Mouse (Mus musculus) E14TG2a.4 (cell line): ENCODE results near the gene Ccnk.
A peak's percentile ranks its signal among the peaks of the same experiment; 100 is the strongest.

Source experiments
- H3K27me3 ChIP-seq: 2 replicates; pipeline ENCODE4 v1.6.1; 2014; ENCODE audit warnings: low read length, control low read depth; ENCODE audit not compliant: insufficient read depth
- H3K36me3 ChIP-seq: 2 replicates; pipeline ENCODE4 v1.6.1; 2014; ENCODE audit warnings: low read length, control low read depth; ENCODE audit not compliant: insufficient read depth
- H3K4me1 ChIP-seq: replicated peaks from 2 replicates; pipeline ENCODE4 v1.6.1; 2014; ENCODE audit warnings: low read depth, low read length, control low read depth
- H3K4me3 ChIP-seq: replicated peaks from 2 replicates; pipeline ENCODE4 v1.5.1; 2014; ENCODE audit warnings: mild to moderate bottlenecking, low read length
- H3K9me3 ChIP-seq: 2 replicates; pipeline ENCODE4 v1.6.1; 2014; ENCODE audit warnings: low read length, control low read depth
- CTCF ChIP-seq: conservative IDR thresholded peaks from 2 replicates; pipeline ENCODE4 v1.5.1; 2014; ENCODE audit warnings: low read length
- NANOG ChIP-seq: IDR thresholded peaks from 2 replicates; pipeline ENCODE4 v1.6.1; 2014; ENCODE audit warnings: borderline replicate concordance, low read length, mixed read lengths
- POU5F1 ChIP-seq: IDR thresholded peaks from 2 replicates; pipeline ENCODE4 v1.6.1; 2014; ENCODE audit warnings: low read length, borderline replicate concordance

The Ccnk gene

GRCm38 (mm10) chr12:108213090-108214041 lies 34.0 kb downstream of the Ccnk start:
- Histone ChIP-seq H3K9me3 (no peaks in the 10 kb centered on the region), H3K4me3 (peak overlapping the region; percentile 32; the same call in 1 of the 2 replicates), H3K36me3 (0 out of 2 replicates have a peak, but pooled peaks cover 7% of the 10 kb centered on the region), H3K27me3 (no peaks in the 10 kb centered on the region), H3K4me1 (peaks cover 74% of the 10 kb centered on the region)
- TF ChIP-seq NANOG (no peak), CTCF (no peak)

DNA sequence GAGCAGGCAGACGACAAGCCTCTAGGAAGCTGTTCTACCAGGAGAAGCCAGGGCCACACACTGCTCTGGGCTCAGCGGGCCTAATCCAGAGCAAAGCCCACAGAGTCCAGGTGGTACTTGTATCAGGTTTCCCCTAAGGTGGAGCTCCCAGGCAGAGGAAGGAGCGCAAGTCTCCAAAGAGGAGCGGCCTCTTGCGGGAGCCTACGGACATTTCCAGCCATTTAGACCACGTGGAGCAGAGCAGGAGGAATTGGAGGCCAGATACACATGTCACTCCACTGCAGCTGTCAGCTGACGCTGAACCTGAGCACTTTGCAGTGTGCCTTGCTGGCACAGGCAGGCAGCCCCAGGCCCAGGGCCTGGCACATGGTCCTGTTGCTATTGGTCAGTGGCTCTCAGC lies 35.7 kb downstream of the Ccnk start:
- no peak overlapping the region for H3K4me3 ChIP-seq
- 0 out of 2 replicates have a peak, but pooled peaks cover 5% of the 10 kb centered on the region for H3K36me3 ChIP-seq
- no peaks in the 10 kb centered on the region for H3K9me3 ChIP-seq
- TF ChIP-seq NANOG = no peak
- TF ChIP-seq CTCF = no peak
- TF ChIP-seq POU5F1 = no peak
- H3K27me3 ChIP-seq = no peaks in the 10 kb centered on the region
- peaks cover 70% of the 10 kb centered on the region for H3K4me1 ChIP-seq

GRCm38 (mm10) chr12:108216611-108217370 lies 37.4 kb downstream of the Ccnk start:
- TF ChIP-seq POU5F1 = no peak
- no peak for TF ChIP-seq NANOG
- no peak for TF ChIP-seq CTCF
- no peak overlapping the region for H3K4me3 ChIP-seq
- H3K36me3 ChIP-seq = 0 out of 2 replicates have a peak, but pooled peaks cover 4% of the 10 kb centered on the region
- no peaks in the 10 kb centered on the region for H3K27me3 ChIP-seq
- H3K9me3 ChIP-seq = no peaks in the 10 kb centered on the region
- H3K4me1 ChIP-seq = peaks cover 76% of the 10 kb centered on the region

DNA sequence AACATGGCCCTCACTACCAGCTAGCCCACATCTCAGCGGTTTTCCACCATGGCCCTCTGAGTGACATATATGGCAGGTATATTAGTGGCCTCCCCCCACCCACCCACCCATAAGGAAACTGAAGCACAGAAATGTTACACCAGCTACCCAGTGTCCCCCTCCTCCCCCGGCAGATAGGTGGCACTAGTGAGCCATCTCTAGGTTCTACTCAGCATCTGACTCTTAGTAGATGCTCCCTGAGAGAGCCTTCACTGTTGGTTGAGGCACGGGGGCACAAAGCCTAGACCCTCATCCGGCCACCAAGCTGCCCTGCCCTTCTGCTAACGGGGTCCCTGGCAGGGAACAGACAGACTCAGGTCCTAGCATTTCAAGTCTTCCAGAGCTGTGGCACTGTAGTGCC lies 38.2 kb downstream of the Ccnk start:
- Histone ChIP-seq H3K36me3 (0 out of 2 replicates have a peak, but pooled peaks cover 5% of the 10 kb centered on the region), H3K4me3 (no peak overlapping the region), H3K4me1 (peaks cover 77% of the 10 kb centered on the region), H3K27me3 (no peaks in the 10 kb centered on the region), H3K9me3 (no peaks in the 10 kb centered on the region)
- TF ChIP-seq POU5F1 = no peak
- peak; percentile 57 for TF ChIP-seq CTCF
- TF ChIP-seq NANOG = no peak

DNA sequence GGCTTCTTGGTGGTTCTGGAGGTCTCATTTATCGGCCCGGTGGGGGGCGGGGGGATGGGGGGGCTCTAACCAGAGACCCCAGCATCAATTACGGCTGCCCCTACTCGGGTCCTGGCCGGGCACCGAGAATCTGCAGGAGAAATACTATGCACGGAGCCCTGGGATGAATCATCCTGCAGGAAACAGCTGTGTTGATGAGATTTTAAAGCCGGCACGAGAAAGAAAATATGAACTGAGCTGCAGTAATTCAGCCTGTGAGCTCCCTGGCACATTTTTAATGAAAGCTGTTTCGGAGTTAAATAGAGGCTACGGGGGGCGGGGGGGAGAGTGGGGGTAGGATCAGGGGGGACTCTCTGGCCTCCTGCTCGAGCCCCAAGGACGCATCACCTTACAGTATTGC lies 39.8 kb downstream of the Ccnk start:
- peaks cover 81% of the 10 kb centered on the region for H3K4me1 ChIP-seq
- no peaks in the 10 kb centered on the region for H3K9me3 ChIP-seq
- H3K36me3 ChIP-seq = 0 out of 2 replicates have a peak, but pooled peaks cover 5% of the 10 kb centered on the region
- no peaks in the 10 kb centered on the region for H3K27me3 ChIP-seq
- no peak overlapping the region for H3K4me3 ChIP-seq
- no peak for TF ChIP-seq CTCF
- TF ChIP-seq POU5F1 = no peak
- TF ChIP-seq NANOG = no peak

- H3K4me1 ChIP-seq = peaks cover 81% of the 10 kb centered on the region
- TF ChIP-seq CTCF (no peak), POU5F1 (no peak), NANOG (no peak)
- H3K27me3 ChIP-seq = no peaks in the 10 kb centered on the region
- no peaks in the 10 kb centered on the region for H3K9me3 ChIP-seq
- H3K4me3 ChIP-seq = no peak overlapping the region
- H3K36me3 ChIP-seq = 0 out of 2 replicates have a peak, but pooled peaks cover 5% of the 10 kb centered on the region
Measured at GRCm38 (mm10) chr12:108219825-108220616, 40.6 kb downstream of the Ccnk start.

DNA sequence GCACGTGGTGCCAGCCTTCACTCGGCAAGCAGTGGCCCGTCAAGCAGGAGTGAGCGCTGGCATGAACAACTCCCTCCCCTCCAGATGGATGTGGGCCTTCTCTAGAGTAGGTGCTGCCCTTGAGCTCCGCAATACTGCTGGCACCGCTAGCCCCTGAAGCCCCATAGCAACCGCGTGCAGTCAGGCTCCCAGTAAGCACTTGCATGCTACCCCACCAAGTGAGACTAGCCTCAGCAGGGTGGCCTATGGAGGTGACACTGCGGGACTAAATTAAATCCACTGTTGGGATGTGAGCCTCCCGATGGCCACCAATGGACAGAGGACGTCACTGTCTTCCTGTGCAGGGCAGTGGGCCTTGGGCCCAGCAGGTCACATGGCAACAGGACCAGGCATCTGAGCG lies 41.2 kb downstream of the Ccnk start:
- H3K4me3 ChIP-seq = no peak overlapping the region
- H3K4me1 ChIP-seq = peaks cover 83% of the 10 kb centered on the region
- TF ChIP-seq POU5F1 (no peak), NANOG (no peak), CTCF (no peak)
- 0 out of 2 replicates have a peak, but pooled peaks cover 5% of the 10 kb centered on the region for H3K36me3 ChIP-seq
- no peaks in the 10 kb centered on the region for H3K27me3 ChIP-seq
- H3K9me3 ChIP-seq = no peaks in the 10 kb centered on the region

- no peak for TF ChIP-seq NANOG
- TF ChIP-seq CTCF = peak; percentile 11
- Histone ChIP-seq H3K27me3 (no peaks in the 10 kb centered on the region), H3K36me3 (0 out of 2 replicates have a peak, but pooled peaks cover 5% of the 10 kb centered on the region), H3K4me3 (no peak overlapping the region), H3K4me1 (peaks cover 88% of the 10 kb centered on the region), H3K9me3 (no peaks in the 10 kb centered on the region)
Measured at GRCm38 (mm10) chr12:108221206-108221605, 41.8 kb downstream of the Ccnk start.
